Mouse (Mus musculus): ENCODE results near the gene Phox2b. TPM values are rescaled to one million over a fixed set of nuclear protein-coding genes. Genes with fewer than 3 reads are reported as not detected.

The Phox2b gene
- polyA plus RNA-seq, 2 experiments = 0.04 TPM; not detected in 1

- no peaks in the 10 kb centered on the region for H3K4me1 ChIP-seq (replicated peaks; ENCODE audit: control insufficient read depth in 2 of 2, insufficient read depth in 2 of 2, low read length in 1 of 2)
- no peaks in the 10 kb centered on the region for H3K36me3 ChIP-seq (replicated peaks; ENCODE audit: control insufficient read depth, insufficient read depth, low read depth)
- DNase-seq (ENCODE audit: low read depth in 3 of 3, low spot score in 3 of 3) = no peak
- no peak overlapping the region for H3K9ac ChIP-seq (replicated peaks)
- no peak for ATAC-seq (ENCODE audit: insufficient read depth)
- H3K27me3 ChIP-seq (ENCODE audit: control insufficient read depth, insufficient read depth, low read length) = peaks cover 87% of the 10 kb centered on the region
- under 1% methylated on average over 28 of the region's 28 CpGs for WGBS (ENCODE audit: insufficient replicate concordance)
- H3K27ac ChIP-seq = no peak overlapping the region
- peak overlapping the region; percentile 9; the same call in 1 of the 2 replicates for H3K4me2 ChIP-seq (ENCODE audit: low read depth)
- no peak for TF ChIP-seq CTCF (IDR thresholded peaks at IDR 0.05; ENCODE audit: low read depth)
- TF ChIP-seq EP300 (IDR thresholded peaks at IDR 0.05; ENCODE audit: low read depth) = no peak
- no peaks in the 10 kb centered on the region for H3K9me3 ChIP-seq (ENCODE audit: control insufficient read depth, low read length)
- no peak overlapping the region for H3K4me3 ChIP-seq (ENCODE audit: insufficient read depth in 1 of 2, low read depth in 2 of 2, low read length in 2 of 2)
Measured at GRCm38 (mm10) chr5:67096378-67096771, 2.7 kb downstream of the Phox2b start.

- TF ChIP-seq EP300 (IDR thresholded peaks at IDR 0.05; ENCODE audit: low read depth) (no peak), CTCF (IDR thresholded peaks at IDR 0.05; ENCODE audit: low read depth) (no peak)
- Histone ChIP-seq H3K36me3 (replicated peaks; ENCODE audit: control insufficient read depth, insufficient read depth, low read depth) (no peaks in the 10 kb centered on the region), H3K4me2 (ENCODE audit: low read depth) (peak overlapping the region; percentile 9; the same call in 1 of the 2 replicates), H3K4me3 (ENCODE audit: insufficient read depth in 1 of 2, low read depth in 2 of 2, low read length in 2 of 2) (no peak overlapping the region), H3K9ac (replicated peaks) (no peak overlapping the region), H3K27me3 (ENCODE audit: control insufficient read depth, insufficient read depth, low read length) (peaks cover 81% of the 10 kb centered on the region), H3K9me3 (ENCODE audit: control insufficient read depth, low read length) (no peaks in the 10 kb centered on the region), H3K27ac (no peak overlapping the region), H3K4me1 (replicated peaks; ENCODE audit: control insufficient read depth in 2 of 2, insufficient read depth in 2 of 2, low read length in 1 of 2) (no peaks in the 10 kb centered on the region)
- no peak for ATAC-seq (ENCODE audit: insufficient read depth)
- 2% methylated on average over 40 of the region's 47 CpGs for WGBS (ENCODE audit: insufficient replicate concordance)
- no peak for DNase-seq (ENCODE audit: low read depth in 3 of 3, low spot score in 3 of 3)
Measured at GRCm38 (mm10) chr5:67095651-67096377, 3.3 kb downstream of the Phox2b start.

GRCm38 (mm10) chr5:67095153-67095552 lies 3.9 kb downstream of the Phox2b start:
- H3K4me1 ChIP-seq (replicated peaks; ENCODE audit: control insufficient read depth in 2 of 2, insufficient read depth in 2 of 2, low read length in 1 of 2) = no peaks in the 10 kb centered on the region
- H3K9ac ChIP-seq (replicated peaks) = no peak overlapping the region
- H3K27me3 ChIP-seq (ENCODE audit: control insufficient read depth, insufficient read depth, low read length) = peaks cover 75% of the 10 kb centered on the region
- no peaks in the 10 kb centered on the region for H3K9me3 ChIP-seq (ENCODE audit: control insufficient read depth, low read length)
- H3K27ac ChIP-seq = no peak overlapping the region
- DNase-seq (ENCODE audit: low read depth in 3 of 3, low spot score in 3 of 3) (no peak), ATAC-seq (ENCODE audit: insufficient read depth) (no peak)
- 5% methylated on average over 15 of the region's 15 CpGs for WGBS (ENCODE audit: insufficient replicate concordance)
- no peak overlapping the region for H3K4me2 ChIP-seq (ENCODE audit: low read depth)
- TF ChIP-seq EP300 (IDR thresholded peaks at IDR 0.05; ENCODE audit: low read depth) (no peak), CTCF (IDR thresholded peaks at IDR 0.05; ENCODE audit: low read depth) (no peak)
- no peak overlapping the region for H3K4me3 ChIP-seq (ENCODE audit: insufficient read depth in 1 of 2, low read depth in 2 of 2, low read length in 2 of 2)
- no peaks in the 10 kb centered on the region for H3K36me3 ChIP-seq (replicated peaks; ENCODE audit: control insufficient read depth, insufficient read depth, low read depth)

- Histone ChIP-seq H3K36me3 (replicated peaks; ENCODE audit: control insufficient read depth, insufficient read depth, low read depth) (no peaks in the 10 kb centered on the region), H3K27ac (no peak overlapping the region), H3K4me3 (ENCODE audit: insufficient read depth in 1 of 2, low read depth in 2 of 2, low read length in 2 of 2) (no peak overlapping the region), H3K4me2 (ENCODE audit: low read depth) (no peak overlapping the region), H3K9ac (replicated peaks) (no peak overlapping the region), H3K9me3 (ENCODE audit: control insufficient read depth, low read length) (no peaks in the 10 kb centered on the region), H3K4me1 (replicated peaks; ENCODE audit: control insufficient read depth in 2 of 2, insufficient read depth in 2 of 2, low read length in 1 of 2) (no peaks in the 10 kb centered on the region), H3K27me3 (ENCODE audit: control insufficient read depth, insufficient read depth, low read length) (peaks cover 63% of the 10 kb centered on the region)
- 21% methylated on average over 2 of the region's 2 CpGs for WGBS (ENCODE audit: insufficient replicate concordance)
- DNase-seq (ENCODE audit: low read depth in 3 of 3, low spot score in 3 of 3) (no peak), ATAC-seq (ENCODE audit: insufficient read depth) (no peak)
- TF ChIP-seq EP300 (IDR thresholded peaks at IDR 0.05; ENCODE audit: low read depth) = no peak
- TF ChIP-seq CTCF (IDR thresholded peaks at IDR 0.05; ENCODE audit: low read depth) = no peak
Measured at GRCm38 (mm10) chr5:67093991-67094390, 5.1 kb downstream of the Phox2b start.

- no peak overlapping the region for H3K9ac ChIP-seq (replicated peaks)
- peaks cover 41% of the 10 kb centered on the region for H3K27me3 ChIP-seq (ENCODE audit: control insufficient read depth, insufficient read depth, low read length)
- H3K36me3 ChIP-seq (replicated peaks; ENCODE audit: control insufficient read depth, insufficient read depth, low read depth) = no peaks in the 10 kb centered on the region
- no peak for DNase-seq (ENCODE audit: low read depth in 3 of 3, low spot score in 3 of 3)
- H3K27ac ChIP-seq = no peak overlapping the region
- H3K4me3 ChIP-seq (ENCODE audit: insufficient read depth in 1 of 2, low read depth in 2 of 2, low read length in 2 of 2) = no peak overlapping the region
- no peaks in the 10 kb centered on the region for H3K9me3 ChIP-seq (ENCODE audit: control insufficient read depth, low read length)
- H3K4me2 ChIP-seq (ENCODE audit: low read depth) = no peak overlapping the region
- H3K4me1 ChIP-seq (replicated peaks; ENCODE audit: control insufficient read depth in 2 of 2, insufficient read depth in 2 of 2, low read length in 1 of 2) = no peaks in the 10 kb centered on the region
- WGBS (ENCODE audit: insufficient replicate concordance) = 11% methylated on average over 4 of the region's 4 CpGs
- no peak for ATAC-seq (ENCODE audit: insufficient read depth)
- TF ChIP-seq EP300 (IDR thresholded peaks at IDR 0.05; ENCODE audit: low read depth) (no peak), CTCF (IDR thresholded peaks at IDR 0.05; ENCODE audit: low read depth) (no peak)
Measured at GRCm38 (mm10) chr5:67091766-67092165, 7.3 kb downstream of the Phox2b start.
